18 mouse cellular contexts compared by ENCODE assay signal in genomic region chr2:78331736-78332475, GRCm38 (mm10).
A peak's percentile ranks its signal among the peaks of the same experiment; 100 is the strongest.
DNase-seq lines count a peak whose midpoint lies in the region; ATAC-seq and TF ChIP-seq lines count a peak whose summit lies in the region.
"Had no signal": no experiment of that assay in that cellular context is flagged by ENCODE, and none has a peak within 500 bp of the region (broad histone marks: within the 10 kb centered on the region; RNA-seq: fewer than 3 reads in every experiment).

No protein-coding gene starts in this region.

- H3ac ChIP-seq in myocyte (ENCODE audit: control insufficient read depth, insufficient read length): no peak overlapping the region

- H3K36me3 ChIP-seq in heart, embryonic 11.5 days (ENCODE audit: control insufficient read depth, insufficient read depth, low read length): no peaks in the 10 kb centered on the region
- H3K36me3 ChIP-seq in myocyte (ENCODE audit: control insufficient read depth, insufficient read depth): no peaks in the 10 kb centered on the region
- no peaks in the 10 kb centered on the region for H3K36me3 ChIP-seq in intestine, embryonic 15.5 days
- H3K36me3 ChIP-seq in midbrain, embryonic 11.5 days (ENCODE audit: control insufficient read depth, insufficient read depth, low read length): no peaks in the 10 kb centered on the region
- H3K36me3 ChIP-seq: forebrain, embryonic 12.5 days; heart, embryonic 13.5 days; midbrain, embryonic 12.5 days had no signal

- no peak for ATAC-seq in heart, embryonic 11.5 days (replicated peaks; ENCODE audit: insufficient number of reproducible peaks, low FRiP score, low TSS enrichment)
- no peak for ATAC-seq in intestine, embryonic 15.5 days
- no peak for ATAC-seq in midbrain, embryonic 11.5 days (ENCODE audit: low FRiP score)
- ATAC-seq: hindbrain, embryonic 16.5 days had no signal

- no peak for TF ChIP-seq CTCF in cerebellum, adult 2 months (IDR thresholded peaks at IDR 0.05; ENCODE audit: borderline replicate concordance, insufficient read depth, low read depth, low read length)

- no peak overlapping the region for H3K27ac ChIP-seq in heart, embryonic 11.5 days (ENCODE audit: low read depth, low read length)
- H3K27ac ChIP-seq in cerebellum, adult 2 months (ENCODE audit: insufficient read depth, low read length): peak overlapping the region; percentile 24; the same call in 1 of the 2 replicates
- no peak overlapping the region for H3K27ac ChIP-seq in intestine, embryonic 15.5 days
- no peak overlapping the region for H3K27ac ChIP-seq in midbrain, embryonic 11.5 days (ENCODE audit: low read depth, low read length)
- H3K27ac ChIP-seq: forebrain, embryonic 12.5 days; heart, embryonic 13.5 days; kidney, postnatal 0 days; layer of hippocampus, adult 2 months; midbrain, embryonic 12.5 days had no signal

- TF ChIP-seq POLR2A in cerebellum, adult 2 months (IDR thresholded peaks at IDR 0.05; ENCODE audit: borderline replicate concordance, insufficient read depth, low read length): no peak
- TF ChIP-seq POLR2A in myocyte (IDR thresholded peaks at IDR 0.05; ENCODE audit: insufficient read length, low read depth): no peak

- H3K27me3 ChIP-seq in heart, embryonic 11.5 days (ENCODE audit: control insufficient read depth, insufficient read depth, low read length): no peaks in the 10 kb centered on the region
- H3K27me3 ChIP-seq in cerebellum, adult 2 months (ENCODE audit: control insufficient read depth, insufficient read depth, low read length): no peaks in the 10 kb centered on the region
- no peaks in the 10 kb centered on the region for H3K27me3 ChIP-seq in myocyte (ENCODE audit: control insufficient read depth, insufficient read depth, insufficient read length)
- H3K27me3 ChIP-seq in intestine, embryonic 15.5 days (replicated peaks): no peaks in the 10 kb centered on the region
- H3K27me3 ChIP-seq in midbrain, embryonic 11.5 days (ENCODE audit: control insufficient read depth, insufficient read depth, low read length): no peaks in the 10 kb centered on the region
- H3K27me3 ChIP-seq: forebrain, embryonic 12.5 days; heart, embryonic 13.5 days; midbrain, embryonic 12.5 days had no signal

- H3K4me3 ChIP-seq in heart, embryonic 11.5 days (ENCODE audit: low read depth, low read length): no peak overlapping the region
- H3K4me3 ChIP-seq in cerebellum, adult 2 months (replicated peaks; ENCODE audit: insufficient read depth, low read depth, low read length): no peak overlapping the region
- no peak overlapping the region for H3K4me3 ChIP-seq in myocyte
- H3K4me3 ChIP-seq in intestine, embryonic 15.5 days (replicated peaks): no peak overlapping the region
- no peak overlapping the region for H3K4me3 ChIP-seq in midbrain, embryonic 11.5 days (ENCODE audit: low read depth, low read length)
- H3K4me3 ChIP-seq: forebrain, embryonic 12.5 days; heart, embryonic 13.5 days; layer of hippocampus, adult 2 months; midbrain, embryonic 12.5 days had no signal

- 75% methylated on average over 5 of the region's 5 CpGs for WGBS in heart, embryonic 11.5 days (ENCODE audit: insufficient replicate concordance)
- 10% methylated on average over 5 of the region's 5 CpGs for WGBS in cerebellum, adult 2 months
- 82% methylated on average over 5 of the region's 5 CpGs for WGBS in intestine, embryonic 15.5 days
- 72% methylated on average over 5 of the region's 5 CpGs for WGBS in midbrain, embryonic 11.5 days

- H3K4me1 ChIP-seq in heart, embryonic 11.5 days (ENCODE audit: control insufficient read depth, insufficient read depth, low read length): no peaks in the 10 kb centered on the region
- H3K4me1 ChIP-seq in cerebellum, adult 2 months (ENCODE audit: control insufficient read depth, insufficient read depth, low read length): peaks cover 6% of the 10 kb centered on the region; the same call in 1 of the 2 replicates
- H3K4me1 ChIP-seq in intestine, embryonic 15.5 days (replicated peaks): no peaks in the 10 kb centered on the region
- H3K4me1 ChIP-seq in midbrain, embryonic 11.5 days (ENCODE audit: control insufficient read depth, insufficient read depth, low read length): no peaks in the 10 kb centered on the region
- H3K4me1 ChIP-seq: forebrain, embryonic 12.5 days; heart, embryonic 13.5 days; midbrain, embryonic 12.5 days had no signal

- H3K4me2 ChIP-seq in heart, embryonic 11.5 days: no peak overlapping the region
- H3K4me2 ChIP-seq in myocyte (ENCODE audit: low read depth): no peak overlapping the region
- no peak overlapping the region for H3K4me2 ChIP-seq in intestine, embryonic 15.5 days (replicated peaks)
- no peak overlapping the region for H3K4me2 ChIP-seq in midbrain, embryonic 11.5 days
- H3K4me2 ChIP-seq: forebrain, embryonic 12.5 days; heart, embryonic 13.5 days; midbrain, embryonic 12.5 days had no signal

- no peak overlapping the region for H3K9ac ChIP-seq in heart, embryonic 11.5 days (ENCODE audit: low read depth, low read length)
- no peak overlapping the region for H3K9ac ChIP-seq in intestine, embryonic 15.5 days
- no peak overlapping the region for H3K9ac ChIP-seq in midbrain, embryonic 11.5 days (ENCODE audit: low read length)
- H3K9ac ChIP-seq: forebrain, embryonic 12.5 days; heart, embryonic 13.5 days; midbrain, embryonic 12.5 days had no signal

- H3K79me2 ChIP-seq in myocyte (ENCODE audit: control insufficient read depth, insufficient read depth): no peaks in the 10 kb centered on the region

- H3K9me3 ChIP-seq in heart, embryonic 11.5 days (replicated peaks; ENCODE audit: control insufficient read depth, low read length): no peaks in the 10 kb centered on the region
- 0 out of 2 replicates have a peak, but pooled peaks cover 3% of the 10 kb centered on the region for H3K9me3 ChIP-seq in intestine, embryonic 15.5 days
- no peaks in the 10 kb centered on the region for H3K9me3 ChIP-seq in midbrain, embryonic 11.5 days (ENCODE audit: control insufficient read depth, low read length)
- H3K9me3 ChIP-seq: forebrain, embryonic 12.5 days; heart, embryonic 13.5 days; midbrain, embryonic 12.5 days had no signal

- peak; percentile 96 for DNase-seq in heart, adult 11 months
- DNase-seq in cerebellum, adult 2 months: peak; percentile 71 to 96
- peak; percentile 53 to 61 for DNase-seq in heart, adult 9 months (ENCODE audit: low spot score in 2 of 2)
- DNase-seq in midbrain, embryonic 11.5 days (ENCODE audit: low spot score, missing footprints): no peak
- DNase-seq: adrenal gland, postnatal 25 days; B cell, adult 2 months; kidney, adult 11 months; lung, adult 18-20 months; lung, postnatal 36 days had no signal

TF ChIP-seq in myocyte, 11 proteins besides CTCF, POLR2A, EP300 and RAD21:
- TF ChIP-seq TCF3 (IDR thresholded peaks at IDR 0.05; ENCODE audit: insufficient read length, low read depth) (no peak), CEBPB (IDR thresholded peaks at IDR 0.05; ENCODE audit: insufficient read depth, poor library complexity, severe bottlenecking) (0 out of 2 replicates have a peak, but pooled peaks have one; percentile 9), USF1 (IDR thresholded peaks at IDR 0.05; ENCODE audit: low read depth) (no peak)
